Mouse (Mus musculus): ENCODE results near the gene Fam214a. TPM values are rescaled to one million over a fixed set of nuclear protein-coding genes. Genes with fewer than 3 reads are reported as not detected.

Fam214a gene
- polyA plus RNA-seq, 1 experiment from 2014 or later, result 28.1 TPM

GRCm38 (mm10) chr9:75070457-75071028, 117.9 kb downstream of the Fam214a start, which contains the start of gene Myo5a:
Gene Myo5a (plus strand): TSS chr9:75071015.
- no peaks in the 10 kb centered on the region for H3K27me3 ChIP-seq (ENCODE audit: control insufficient read depth, insufficient read depth, low read length)
- ATAC-seq (ENCODE audit: low FRiP score) (no peak; the same call in 1 of the 2 replicates), DNase-seq (ENCODE audit: low spot score) (no peak)
- H3K9me3 ChIP-seq (ENCODE audit: control insufficient read depth, low read length), result no peaks in the 10 kb centered on the region
- peaks cover 31% of the 10 kb centered on the region for H3K4me1 ChIP-seq (replicated peaks; ENCODE audit: control insufficient read depth, insufficient read depth, low read length)
- H3K4me2 ChIP-seq (replicated peaks), result peak within 1 kb of the TSS; percentile 70
- WGBS, result 23% methylated on average over 23 of the region's 23 CpGs
- peak within 1 kb of the TSS; percentile 94 for H3K9ac ChIP-seq
- no peaks in the 10 kb centered on the region for H3K36me3 ChIP-seq (replicated peaks; ENCODE audit: control insufficient read depth, insufficient read depth)
- H3K27ac ChIP-seq, result peak within 1 kb of the TSS; percentile 98
- peak within 1 kb of the TSS; percentile 73 for H3K4me3 ChIP-seq (replicated peaks; ENCODE audit: low read length)

DNA sequence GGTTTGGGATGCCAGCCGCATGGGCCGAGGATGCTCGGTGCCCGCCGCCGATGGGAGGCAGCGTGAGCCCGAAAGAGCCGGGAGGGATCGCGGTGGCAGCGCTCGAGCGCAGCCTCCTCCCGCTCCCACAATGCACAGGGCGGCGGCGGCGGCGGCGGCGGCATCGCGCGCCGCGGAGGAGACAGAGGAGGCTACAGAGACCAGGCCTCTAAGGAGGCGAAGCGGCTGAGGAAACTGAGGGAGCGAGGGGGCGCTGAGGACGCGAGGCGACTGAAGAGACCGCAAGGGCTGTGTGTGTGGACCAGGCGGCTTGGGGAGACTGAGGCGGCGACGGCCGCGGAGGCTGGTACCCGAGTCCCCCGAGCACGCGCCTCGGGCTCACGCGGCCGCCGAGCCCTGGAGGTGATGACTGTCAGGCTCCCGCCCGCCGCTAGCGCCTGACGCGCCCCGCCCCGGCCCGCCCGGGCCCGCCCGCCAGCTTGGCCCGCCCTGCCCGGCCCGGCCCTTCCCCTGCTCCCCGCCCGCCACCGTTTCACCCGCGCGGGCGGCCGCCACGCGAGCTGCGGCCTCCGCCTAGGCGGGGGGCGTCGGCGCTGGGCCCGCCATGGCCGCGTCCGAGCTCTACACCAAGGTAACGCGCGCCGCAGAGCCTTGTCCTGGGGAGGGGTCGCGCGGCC, 118.5 kb downstream of the Fam214a start:
- H3K9ac ChIP-seq, result peak overlapping the region; percentile 94
- peak; percentile 94 for ATAC-seq (ENCODE audit: low FRiP score)
- no peaks in the 10 kb centered on the region for H3K36me3 ChIP-seq (replicated peaks; ENCODE audit: control insufficient read depth, insufficient read depth)
- H3K27ac ChIP-seq, result peak overlapping the region; percentile 98
- 0% methylated on average over 67 of the region's 92 CpGs for WGBS
- no peaks in the 10 kb centered on the region for H3K9me3 ChIP-seq (ENCODE audit: control insufficient read depth, low read length)
- peak overlapping the region; percentile 70 for H3K4me2 ChIP-seq (replicated peaks)
- peaks cover 31% of the 10 kb centered on the region for H3K4me1 ChIP-seq (replicated peaks; ENCODE audit: control insufficient read depth, insufficient read depth, low read length)
- peak overlapping the region; percentile 73 for H3K4me3 ChIP-seq (replicated peaks; ENCODE audit: low read length)
- no peaks in the 10 kb centered on the region for H3K27me3 ChIP-seq (ENCODE audit: control insufficient read depth, insufficient read depth, low read length)
- DNase-seq (ENCODE audit: low spot score), result peak; percentile 81

- Histone ChIP-seq H3K9me3 (ENCODE audit: control insufficient read depth, low read length) (no peaks in the 10 kb centered on the region), H3K4me3 (replicated peaks; ENCODE audit: low read length) (peak overlapping the region; percentile 73), H3K36me3 (replicated peaks; ENCODE audit: control insufficient read depth, insufficient read depth) (no peaks in the 10 kb centered on the region), H3K4me2 (replicated peaks) (peak overlapping the region; percentile 70), H3K4me1 (replicated peaks; ENCODE audit: control insufficient read depth, insufficient read depth, low read length) (peaks cover 31% of the 10 kb centered on the region), H3K27me3 (ENCODE audit: control insufficient read depth, insufficient read depth, low read length) (no peaks in the 10 kb centered on the region), H3K27ac (peak overlapping the region; percentile 98), H3K9ac (peak overlapping the region; percentile 94)
- DNase-seq (ENCODE audit: low spot score) (peak; percentile 45), ATAC-seq (ENCODE audit: low FRiP score) (peak; percentile 21; the same call in 1 of the 2 replicates)
- 1% methylated on average over 29 of the region's 29 CpGs for WGBS
These were observed 119.1 kb downstream of the Fam214a start for GRCm38 (mm10) chr9:75071706-75072192.

GRCm38 (mm10) chr9:75072361-75072760, 119.7 kb downstream of the Fam214a start:
- Histone ChIP-seq H3K4me2 (replicated peaks) (peak overlapping the region; percentile 70), H3K36me3 (replicated peaks; ENCODE audit: control insufficient read depth, insufficient read depth) (no peaks in the 10 kb centered on the region), H3K4me1 (replicated peaks; ENCODE audit: control insufficient read depth, insufficient read depth, low read length) (peaks cover 31% of the 10 kb centered on the region), H3K27ac (peak overlapping the region; percentile 98), H3K4me3 (replicated peaks; ENCODE audit: low read length) (peak overlapping the region; percentile 73), H3K9me3 (ENCODE audit: control insufficient read depth, low read length) (no peaks in the 10 kb centered on the region), H3K27me3 (ENCODE audit: control insufficient read depth, insufficient read depth, low read length) (no peaks in the 10 kb centered on the region), H3K9ac (peak overlapping the region; percentile 94)
- no peak for DNase-seq (ENCODE audit: low spot score)
- no peak for ATAC-seq (ENCODE audit: low FRiP score)
- WGBS, result 6% methylated on average over 3 of the region's 3 CpGs

DNA sequence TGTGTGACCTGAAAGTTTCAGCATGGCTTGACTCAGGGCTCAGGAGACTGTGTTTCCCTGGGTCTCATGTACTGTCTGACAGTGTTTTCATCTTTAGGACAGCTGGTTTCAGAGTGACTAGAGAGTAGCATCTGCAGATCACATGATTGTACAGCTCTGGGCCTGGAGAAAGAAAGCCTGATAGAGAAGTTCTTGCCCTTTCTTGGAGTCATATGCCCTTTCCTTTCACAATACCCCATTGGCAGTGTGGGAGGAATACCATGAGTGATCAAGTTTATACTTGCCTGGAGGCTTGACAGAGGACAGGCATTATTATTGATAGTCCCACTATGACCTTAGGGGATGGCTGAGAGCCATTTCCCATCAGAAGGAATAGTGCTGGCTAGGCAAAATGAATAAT, 124.5 kb downstream of the Fam214a start:
- Histone ChIP-seq H3K9ac (no peak overlapping the region), H3K4me1 (replicated peaks; ENCODE audit: control insufficient read depth, insufficient read depth, low read length) (peaks cover 25% of the 10 kb centered on the region), H3K4me2 (replicated peaks) (no peak overlapping the region), H3K36me3 (replicated peaks; ENCODE audit: control insufficient read depth, insufficient read depth) (no peaks in the 10 kb centered on the region), H3K27me3 (ENCODE audit: control insufficient read depth, insufficient read depth, low read length) (no peaks in the 10 kb centered on the region), H3K9me3 (ENCODE audit: control insufficient read depth, low read length) (no peaks in the 10 kb centered on the region), H3K27ac (no peak overlapping the region), H3K4me3 (replicated peaks; ENCODE audit: low read length) (no peak overlapping the region)
- DNase-seq (ENCODE audit: low spot score) (no peak), ATAC-seq (ENCODE audit: low FRiP score) (no peak)

Other genes with a start within 250 kb of the Fam214a start
- gene Onecut1, start 91.0 kb upstream of the Fam214a start, polyA plus RNA-seq (2014; fragmentation: Nextera tagmentation; extraction: Ambion mirVana), result 6.0 and 6.1 TPM in 2 replicates
- gene Arpp19, start 84.7 kb downstream of the Fam214a start, polyA plus RNA-seq (2014; fragmentation: Nextera tagmentation; extraction: Ambion mirVana), result 229 and 231 TPM in 2 replicates
- gene Myo5a, start 118.1 kb downstream of the Fam214a start, polyA plus RNA-seq (2014; fragmentation: Nextera tagmentation; extraction: Ambion mirVana), result 58.1 and 61.5 TPM in 2 replicates

Measured in hindbrain, embryonic 14.5 days (tissue).